Mouse (Mus musculus) midbrain, embryonic 12.5 days (tissue): Measurements from ENCODE around the gene Ccdc188. TPM values are rescaled to one million over a fixed set of nuclear protein-coding genes. Genes with fewer than 3 reads are reported as not detected.

Experiments used
- ATAC-seq: fragments of 200-750 bp; cut with Nextera tagmentation; 2 replicates; pipeline ENCODE4 v1.8.0; 2017; ENCODE audit warnings: low read depth, moderate TSS enrichment, moderate library complexity; ENCODE audit not compliant: low FRiP score
- H3K27ac ChIP-seq: fragments of 300-500 bp; sonication (generic); replicated peaks from 2 replicates; pipeline ENCODE4 v1.5.1; 2016; ENCODE audit warnings: mild to moderate bottlenecking
- H3K27me3 ChIP-seq: fragments of 300-500 bp; sonication (generic); 2 replicates; pipeline ENCODE4 v1.6.1; 2016; ENCODE audit warnings: mild to moderate bottlenecking
- H3K36me3 ChIP-seq: fragments of 300-500 bp; sonication (generic); 2 replicates; pipeline ENCODE4 v1.6.1; 2016
- H3K4me1 ChIP-seq: fragments of 300-500 bp; sonication (generic); 2 replicates; pipeline ENCODE4 v1.6.1; 2016
- H3K4me2 ChIP-seq: fragments of 300-500 bp; sonication (generic); replicated peaks from 2 replicates; pipeline ENCODE4 v1.6.1; 2016; ENCODE audit warnings: mild to moderate bottlenecking, moderate library complexity
- H3K4me3 ChIP-seq: fragments of 300-500 bp; sonication (generic); 2 replicates; pipeline ENCODE4 v1.5.1; 2016; ENCODE audit warnings: mild to moderate bottlenecking
- H3K9ac ChIP-seq: fragments of 300-500 bp; sonication (generic); replicated peaks from 2 replicates; pipeline ENCODE4 v1.6.1; 2016; ENCODE audit warnings: mild to moderate bottlenecking, moderate library complexity
- H3K9me3 ChIP-seq: fragments of 300-500 bp; sonication (generic); 2 replicates; pipeline ENCODE4 v1.6.1; 2016; ENCODE audit warnings: mild to moderate bottlenecking
- WGBS: fragments of 180-500 bp; shearing (Covaris S2); methylation state at CpG from one replicate; pipeline ENCODE4 v1.1.7; 2016; 5-methylcytosine and 5-hydroxymethylcytosine counted together
- polyA plus RNA-seq: library from polyadenylated mRNA; unstranded; fragments of >200 nt; fragmentation: Nextera tagmentation; extraction: Ambion mirVana; gene quantifications from 2 replicates; pipeline ENCODE4 v1.2.1, GENCODE M21; 2016

Gene Ccdc188
- polyA plus RNA-seq, 1 experiment from 2014 or later = not detected

DNA sequence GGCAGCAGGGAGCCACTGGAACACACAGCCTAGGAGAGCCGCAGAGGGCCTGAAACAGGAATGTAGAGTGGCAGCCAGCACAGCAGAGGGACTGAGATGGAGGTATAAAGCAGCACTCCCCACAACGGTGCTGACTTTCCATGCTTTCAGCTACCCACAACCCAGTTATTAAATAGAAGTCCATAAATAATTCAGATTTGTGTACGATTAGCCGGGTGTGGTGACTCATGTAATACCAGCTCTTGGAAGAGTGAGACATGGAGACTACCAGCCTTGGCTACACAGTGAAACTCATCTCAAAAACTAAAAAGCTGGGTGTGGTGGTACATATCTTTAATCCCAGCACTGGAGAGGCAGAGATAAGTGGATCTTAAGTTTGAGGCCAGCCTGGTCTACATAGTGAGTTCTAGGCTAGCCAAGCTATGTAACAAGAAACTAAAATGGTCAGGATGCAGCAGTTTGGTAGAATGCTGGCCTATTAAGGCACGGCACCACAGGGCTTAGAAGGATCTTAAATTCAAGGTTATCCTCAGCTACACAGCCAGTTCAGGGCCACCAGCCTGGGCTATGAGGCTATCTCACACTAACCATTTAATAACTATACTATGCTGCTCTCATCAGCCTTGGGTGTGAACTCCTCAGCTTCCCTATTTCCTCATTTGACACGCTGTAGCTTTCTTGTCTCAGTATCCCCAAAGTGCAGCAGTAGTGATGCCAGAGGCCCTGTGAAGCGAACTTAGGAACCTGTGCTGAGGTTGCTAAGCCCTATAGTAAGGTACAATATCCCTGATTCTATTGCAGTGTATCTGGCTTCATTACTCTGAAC lies 19.2 kb downstream of the Ccdc188 start:
- no peaks in the 10 kb centered on the region for H3K27me3 ChIP-seq
- peaks cover 29% of the 10 kb centered on the region for H3K4me1 ChIP-seq
- no peaks in the 10 kb centered on the region for H3K9me3 ChIP-seq
- H3K4me3 ChIP-seq = no peak overlapping the region
- H3K36me3 ChIP-seq = peaks cover 40% of the 10 kb centered on the region
- WGBS = 83% methylated on average over 7 of the region's 7 CpGs
- H3K27ac ChIP-seq = no peak overlapping the region
- ATAC-seq = no peak
- H3K9ac ChIP-seq = no peak overlapping the region
- H3K4me2 ChIP-seq = peak overlapping the region; percentile 68

DNA sequence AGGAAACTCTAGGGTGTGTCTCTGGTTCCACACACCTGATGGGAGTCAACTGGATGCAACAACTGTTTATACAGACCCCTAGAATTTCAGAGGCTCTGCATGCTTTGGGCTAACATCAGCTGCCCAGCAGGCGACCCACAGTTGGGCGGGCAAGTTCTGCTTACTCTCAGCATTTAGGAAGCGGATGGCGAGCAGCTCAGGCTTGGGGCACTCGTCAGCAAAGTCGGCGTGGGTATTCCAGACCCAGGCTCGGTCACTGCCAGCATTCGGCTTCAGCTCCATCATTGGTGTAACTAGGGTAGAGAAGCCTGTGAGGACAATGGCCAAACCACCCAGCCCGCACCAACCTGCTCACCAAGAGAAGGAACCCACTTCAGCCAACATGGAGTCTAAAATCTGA lies 23.9 kb downstream of the Ccdc188 start:
- no peak for ATAC-seq
- H3K4me1 ChIP-seq = peaks cover 6% of the 10 kb centered on the region
- peaks cover 87% of the 10 kb centered on the region for H3K36me3 ChIP-seq
- H3K4me3 ChIP-seq = no peak overlapping the region
- H3K9me3 ChIP-seq = no peaks in the 10 kb centered on the region
- WGBS = 92% methylated on average over 10 of the region's 10 CpGs
- H3K27ac ChIP-seq = no peak overlapping the region
- H3K9ac ChIP-seq = no peak overlapping the region
- H3K4me2 ChIP-seq = no peak overlapping the region
- H3K27me3 ChIP-seq = no peaks in the 10 kb centered on the region

DNA sequence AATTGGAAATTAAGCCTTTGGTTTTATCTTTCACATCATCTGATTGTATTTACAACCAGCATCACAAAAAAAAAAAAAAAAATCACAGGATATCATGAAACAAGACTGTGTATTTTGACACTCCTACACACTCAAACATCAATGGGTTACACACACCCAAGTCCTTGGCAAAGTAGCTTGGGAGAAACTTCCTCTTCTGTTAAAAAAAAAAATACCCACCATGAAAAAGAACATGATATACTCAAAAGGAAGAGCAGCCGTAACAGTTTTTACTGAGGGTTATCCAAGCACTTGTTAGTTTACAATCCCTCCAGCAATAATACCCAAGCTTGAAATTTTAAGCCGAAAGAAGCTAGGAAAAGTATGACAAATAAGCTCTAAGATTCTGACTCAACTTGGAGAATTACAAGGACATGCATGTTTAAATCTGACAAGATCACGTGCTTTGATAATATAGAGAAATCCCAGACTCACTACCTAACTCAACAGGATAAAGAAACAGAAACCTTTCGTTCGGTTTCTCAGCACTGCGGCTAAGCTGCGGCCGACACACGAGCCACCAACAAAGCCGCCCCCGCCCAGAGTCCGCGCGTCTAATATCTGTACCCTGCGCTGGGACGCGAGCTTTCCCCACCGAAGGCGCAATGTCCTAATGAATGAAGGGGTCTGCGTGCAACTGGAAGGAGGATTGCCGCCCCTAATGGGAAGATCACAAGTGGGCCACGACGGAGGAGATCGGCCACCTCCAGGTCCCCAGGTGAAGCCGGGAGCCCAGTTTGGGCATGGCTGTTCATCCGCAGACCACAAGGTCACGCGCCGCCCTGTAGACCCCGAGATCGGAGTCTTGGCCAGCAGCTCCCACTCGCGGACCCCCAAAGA lies 30.1 kb downstream of the Ccdc188 start:
- peak; percentile 1; the same call in 1 of the 2 replicates for ATAC-seq
- Histone ChIP-seq H3K36me3 (peaks cover 65% of the 10 kb centered on the region), H3K4me2 (peak overlapping the region; percentile 93), H3K9ac (peak overlapping the region; percentile 92), H3K4me3 (peak overlapping the region; percentile 96), H3K27ac (peak overlapping the region; percentile 92), H3K27me3 (no peaks in the 10 kb centered on the region), H3K4me1 (peaks cover 42% of the 10 kb centered on the region), H3K9me3 (no peaks in the 10 kb centered on the region)
- WGBS = 1% methylated on average over 33 of the region's 33 CpGs

DNA sequence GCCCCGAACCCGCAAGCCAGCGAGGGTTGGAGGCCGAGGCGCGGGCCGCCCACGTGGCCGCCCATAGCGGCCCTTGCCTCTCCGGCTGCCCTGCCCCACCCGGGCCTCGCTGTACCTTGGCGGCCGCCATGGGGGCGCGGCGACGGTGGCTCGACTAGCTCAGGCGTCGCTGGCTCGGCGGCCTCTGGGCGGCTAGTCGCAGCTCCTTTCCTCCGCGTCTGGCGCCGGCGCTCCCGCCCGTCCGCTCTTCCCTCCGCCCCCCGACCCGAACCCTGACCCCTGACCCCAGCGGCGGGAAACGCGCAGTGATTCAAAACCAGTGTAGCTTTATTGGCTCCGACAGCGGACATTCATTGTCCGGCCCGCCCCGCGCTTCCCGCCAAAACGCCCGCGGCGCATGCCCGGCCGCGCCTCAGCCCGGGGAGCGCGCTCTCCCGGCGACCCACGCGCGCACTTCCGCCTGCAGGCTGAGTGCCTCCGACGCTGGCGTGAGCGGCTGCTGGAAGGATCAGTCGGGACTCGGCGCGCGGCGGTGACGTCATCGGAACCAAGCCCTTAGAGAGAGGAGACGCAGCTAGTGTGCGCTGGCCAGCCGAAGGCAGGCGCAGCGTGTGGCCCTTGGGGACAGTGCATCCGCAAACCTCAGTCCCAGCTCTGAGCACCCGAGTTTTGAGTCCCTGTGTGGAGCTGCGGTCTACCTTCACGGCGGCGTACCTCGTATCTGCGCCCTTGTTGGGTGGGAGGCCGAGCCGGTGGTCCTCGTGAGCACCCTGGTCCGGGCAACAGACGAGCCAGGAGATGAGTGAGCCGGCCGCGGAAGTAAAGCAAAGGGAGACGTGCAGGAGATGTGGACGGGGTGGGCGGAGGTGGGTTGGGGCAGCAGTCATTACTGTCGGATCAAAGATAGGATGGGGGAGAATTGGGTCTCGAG lies 31.0 kb downstream of the Ccdc188 start, which contains the start of the genes Trmt2a and Ranbp1:
Trmt2a (plus strand) TSS at position 247 of the 931 bp plus-strand sequence.
Ranbp1 (minus strand) TSS at position 300 of the 931 bp plus-strand sequence.
- ATAC-seq = peak; percentile 95
- under 1% methylated on average over 101 of the region's 102 CpGs for WGBS
- peak within 1 kb of the TSS; percentile 93 for H3K4me2 ChIP-seq
- H3K9me3 ChIP-seq = no peaks in the 10 kb centered on the region
- peaks cover 42% of the 10 kb centered on the region for H3K4me1 ChIP-seq
- H3K9ac ChIP-seq = peak within 1 kb of the TSS; percentile 92
- H3K36me3 ChIP-seq = peaks cover 65% of the 10 kb centered on the region
- H3K4me3 ChIP-seq = peak within 1 kb of the TSS; percentile 96
- no peaks in the 10 kb centered on the region for H3K27me3 ChIP-seq
- peak within 1 kb of the TSS; percentile 92 for H3K27ac ChIP-seq

DNA sequence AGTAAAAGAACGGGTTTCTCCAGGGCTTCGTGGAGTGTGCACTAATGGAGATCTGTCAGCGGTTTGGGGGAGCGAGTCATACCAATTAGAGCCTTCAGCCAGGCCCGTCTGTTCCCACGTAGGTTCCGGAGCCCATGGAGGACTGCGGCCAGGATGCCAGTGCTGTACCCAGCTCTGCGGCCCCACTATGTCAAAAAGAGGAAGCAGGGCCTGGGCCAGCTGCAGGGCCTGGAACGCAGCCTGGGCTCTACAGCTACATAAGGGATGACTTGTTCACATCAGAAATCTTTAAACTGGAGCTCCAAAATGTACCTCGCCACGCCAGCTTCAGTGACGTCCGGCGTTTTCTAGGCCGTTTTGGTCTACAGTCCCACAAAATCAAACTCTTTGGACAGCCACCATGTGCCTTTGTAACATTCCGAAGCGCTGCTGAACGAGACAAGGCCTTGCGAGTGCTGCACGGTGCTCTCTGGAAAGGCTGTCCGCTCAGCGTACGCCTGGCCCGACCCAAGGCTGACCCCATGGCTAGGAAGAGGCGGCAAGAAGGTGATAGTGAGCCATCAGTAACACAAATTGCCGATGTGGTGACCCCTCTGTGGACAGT lies 31.8 kb downstream of the Ccdc188 start:
- Histone ChIP-seq H3K9ac (peak overlapping the region; percentile 92), H3K4me2 (peak overlapping the region; percentile 93), H3K9me3 (no peaks in the 10 kb centered on the region), H3K4me1 (peaks cover 42% of the 10 kb centered on the region), H3K4me3 (peak overlapping the region; percentile 96), H3K36me3 (peaks cover 65% of the 10 kb centered on the region), H3K27me3 (no peaks in the 10 kb centered on the region), H3K27ac (peak overlapping the region; percentile 92)
- ATAC-seq = peak; percentile 14; the same call in 1 of the 2 replicates
- WGBS = 7% methylated on average over 27 of the region's 27 CpGs

DNA sequence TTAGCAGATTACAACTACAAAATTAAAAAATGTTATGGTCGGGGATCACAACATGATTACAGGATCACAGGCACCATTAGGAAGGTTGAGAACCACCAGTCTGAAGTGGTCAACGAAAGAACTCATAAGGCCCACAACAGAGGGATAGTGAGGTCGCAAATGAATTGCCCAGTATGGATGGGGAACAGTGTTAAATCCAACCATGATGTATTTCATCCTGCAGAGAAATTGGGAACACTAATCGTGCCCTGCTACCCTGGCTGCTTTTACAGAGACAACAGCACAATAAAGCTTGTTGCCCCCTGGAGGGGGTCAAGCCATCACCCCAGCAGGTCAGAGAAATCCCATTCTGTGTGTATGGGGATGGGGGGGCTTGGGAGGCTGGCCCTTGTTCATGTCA lies 32.6 kb downstream of the Ccdc188 start:
- Histone ChIP-seq H3K4me1 (peaks cover 42% of the 10 kb centered on the region), H3K4me3 (peak overlapping the region; percentile 96), H3K36me3 (peaks cover 65% of the 10 kb centered on the region), H3K27ac (peak overlapping the region; percentile 92; the same call in 1 of the 2 replicates), H3K4me2 (peak overlapping the region; percentile 93), H3K9ac (peak overlapping the region; percentile 92), H3K27me3 (no peaks in the 10 kb centered on the region), H3K9me3 (no peaks in the 10 kb centered on the region)
- no peak for ATAC-seq
- 53% methylated on average over 4 of the region's 4 CpGs for WGBS

DNA sequence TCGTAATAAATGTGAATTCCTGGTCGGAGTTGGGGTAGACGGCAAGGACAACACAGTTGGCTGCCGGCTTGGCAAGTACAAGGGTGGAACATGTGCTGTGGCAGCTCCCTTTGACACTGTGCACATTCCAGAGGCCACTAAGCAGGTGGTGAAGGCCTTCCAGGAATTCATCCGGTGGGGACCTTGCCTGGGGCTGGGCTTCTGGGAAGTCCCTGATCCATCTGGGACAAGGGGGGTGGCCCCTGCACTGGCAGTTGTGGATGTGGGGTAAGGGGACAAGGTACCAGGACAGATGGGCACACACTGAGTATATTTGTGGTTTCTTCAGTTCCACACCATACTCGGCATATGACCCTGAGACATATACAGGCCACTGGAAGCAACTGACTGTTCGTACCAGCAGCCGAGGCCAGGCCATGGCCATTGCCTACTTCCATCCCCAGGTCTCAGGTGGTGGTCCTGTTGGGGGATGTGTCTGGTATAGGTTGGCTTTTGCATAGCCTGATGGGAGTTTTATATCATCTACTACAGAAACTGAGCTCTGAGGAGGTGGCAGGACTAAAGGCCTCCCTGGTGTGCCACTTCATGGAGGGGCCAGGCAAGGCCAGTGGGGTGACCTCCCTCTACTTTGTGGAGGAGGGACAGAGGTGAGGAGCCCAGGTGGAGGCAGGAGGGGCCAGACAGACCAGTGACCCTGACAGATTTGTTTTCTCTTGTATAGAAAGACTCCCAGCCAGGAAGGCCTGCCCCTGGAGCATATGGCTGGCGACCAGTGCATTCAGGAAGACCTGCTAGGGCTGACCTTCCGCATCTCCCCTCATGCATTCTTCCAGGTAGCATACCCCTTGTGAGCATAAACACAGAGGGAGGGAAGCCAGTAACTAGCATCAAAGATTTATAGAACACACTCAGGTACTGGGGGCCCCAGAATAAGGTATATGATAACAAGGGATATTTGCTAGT lies 33.4 kb downstream of the Ccdc188 start:
- H3K4me2 ChIP-seq = peak overlapping the region; percentile 93
- peak overlapping the region; percentile 8 for H3K27ac ChIP-seq
- 68% methylated on average over 10 of the region's 10 CpGs for WGBS
- no peaks in the 10 kb centered on the region for H3K27me3 ChIP-seq
- peaks cover 64% of the 10 kb centered on the region for H3K36me3 ChIP-seq
- H3K9ac ChIP-seq = peak overlapping the region; percentile 92; the same call in 1 of the 2 replicates
- H3K4me3 ChIP-seq = peak overlapping the region; percentile 96; the same call in 1 of the 2 replicates
- H3K4me1 ChIP-seq = peaks cover 40% of the 10 kb centered on the region
- no peak for ATAC-seq
- no peaks in the 10 kb centered on the region for H3K9me3 ChIP-seq

DNA sequence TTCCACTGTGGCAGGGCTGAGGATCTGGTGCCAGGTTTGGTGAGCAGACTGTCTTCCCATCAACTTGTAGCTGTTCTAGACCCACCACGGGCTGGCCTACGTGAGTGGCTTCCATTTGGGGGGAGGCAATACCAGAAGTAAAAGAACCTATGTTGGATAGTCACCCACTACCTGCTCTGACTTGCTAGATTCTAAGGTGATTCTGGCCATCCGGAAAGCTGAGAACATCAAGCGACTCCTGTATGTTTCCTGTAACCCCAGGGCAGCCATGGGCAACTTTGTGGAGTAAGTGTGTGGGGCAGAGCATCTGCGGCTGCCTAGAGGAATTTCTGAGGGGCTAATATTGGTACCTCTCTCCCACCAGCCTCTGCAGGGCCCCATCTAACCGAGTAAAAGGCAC lies 35.1 kb downstream of the Ccdc188 start:
- 90% methylated on average over 6 of the region's 6 CpGs for WGBS
- Histone ChIP-seq H3K9ac (no peak overlapping the region), H3K27ac (no peak overlapping the region), H3K27me3 (no peaks in the 10 kb centered on the region), H3K4me1 (peaks cover 26% of the 10 kb centered on the region), H3K4me3 (no peak overlapping the region), H3K9me3 (no peaks in the 10 kb centered on the region), H3K36me3 (peaks cover 72% of the 10 kb centered on the region), H3K4me2 (no peak overlapping the region)
- no peak for ATAC-seq

DNA sequence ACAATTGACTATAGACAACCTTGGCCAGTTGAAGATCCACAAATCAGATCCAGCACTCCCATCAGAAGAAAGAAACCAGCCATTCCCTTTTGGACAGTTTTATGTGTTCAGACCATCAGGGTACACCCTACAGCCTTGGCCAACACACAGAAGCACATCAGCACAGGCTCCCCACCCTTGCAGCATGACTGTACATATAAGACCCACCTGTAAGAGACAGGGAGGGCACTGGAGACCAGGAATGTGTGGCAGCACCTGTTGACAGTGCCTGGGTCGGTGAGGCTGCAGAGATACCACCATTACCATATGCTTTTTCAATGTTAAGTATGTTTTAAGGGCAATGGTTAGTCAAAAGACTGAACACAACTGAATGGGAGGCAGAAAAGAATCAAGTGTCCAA lies 36.2 kb downstream of the Ccdc188 start:
- peaks cover 81% of the 10 kb centered on the region for H3K36me3 ChIP-seq
- WGBS = 90% methylated on average over 1 of the region's 1 CpGs

DNA sequence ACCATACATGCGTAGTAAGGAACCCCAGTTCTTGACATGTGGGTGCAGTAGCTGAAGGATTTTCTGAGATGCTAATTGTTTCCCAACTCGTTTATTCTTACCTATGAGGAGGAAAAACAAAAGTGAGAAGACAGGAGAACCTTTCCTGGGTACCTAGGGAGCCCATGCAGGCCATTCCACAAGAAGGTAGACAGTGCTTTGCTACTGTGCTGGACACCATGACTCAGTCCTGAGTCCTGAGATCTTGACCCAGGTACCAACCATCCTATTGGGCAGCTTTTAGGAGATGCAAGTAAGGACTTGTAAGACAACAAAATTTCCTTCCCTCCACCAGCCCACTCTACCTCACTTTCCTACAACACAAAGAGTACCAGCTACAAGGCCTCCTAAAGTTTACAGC lies 40.5 kb downstream of the Ccdc188 start, which contains the start of gene Gm49776:
Gm49776 (minus strand) TSS at position 101 of the 400 bp plus-strand sequence.
- ATAC-seq = no peak
- Histone ChIP-seq H3K36me3 (peaks cover 92% of the 10 kb centered on the region), H3K27ac (no peak within 1 kb of the TSS), H3K4me3 (no peak within 1 kb of the TSS), H3K27me3 (no peaks in the 10 kb centered on the region), H3K9ac (no peak within 1 kb of the TSS), H3K9me3 (no peaks in the 10 kb centered on the region), H3K4me2 (no peak within 1 kb of the TSS), H3K4me1 (no peaks in the 10 kb centered on the region)
- 94% methylated on average over 2 of the region's 2 CpGs for WGBS

More for the DNA sequence above, 36.2 kb downstream of the Ccdc188 start:
- H3K27me3 ChIP-seq = no peaks in the 10 kb centered on the region
- H3K27ac ChIP-seq = no peak overlapping the region
- H3K9ac ChIP-seq = no peak overlapping the region
- no peak overlapping the region for H3K4me2 ChIP-seq
- no peak overlapping the region for H3K4me3 ChIP-seq
- H3K4me1 ChIP-seq = peaks cover 26% of the 10 kb centered on the region
- no peaks in the 10 kb centered on the region for H3K9me3 ChIP-seq
- ATAC-seq = no peak
